Mouse (Mus musculus) gastrocnemius, postnatal 14 days (tissue): ENCODE data around the gene Gpx5. TPM values are rescaled to one million over a fixed set of nuclear protein-coding genes. Genes with fewer than 3 reads are reported as not detected.

Experiments
- DNase-seq: peaks from one replicate; pipeline ENCODE4 v3.0.0; 2021; ENCODE audit warnings: mixed read lengths
- intact Hi-C: fragments of 180-260 bp; cut with DNase I; formaldehyde crosslinking; loops from one replicate; pipeline ENCODE4 v1.15.1; 2025; ENCODE audit warnings: low total_unique reads
- long read RNA-seq, 2 experiments: library from polyadenylated mRNA; stranded (forward); transcript quantifications; one replicate each; pipeline ENCODE4 v2.0.0; 2021
- total RNA-seq, 2 experiments: library from RNA; stranded (reverse); gene quantifications; 2 replicates each; pipeline ENCODE4 v1.2.3; 2021

The Gpx5 gene
- total RNA-seq = not detected
- long read RNA-seq, experiment 1 = 0 reads
- long read RNA-seq, experiment 2 = 0 reads

GRCm38 (mm10) chr13:21292631-21293030 lies at the start of gene Gpx5:
Gene Gpx5, minus strand, starts transcription at chr13:21292731.
- no peak for DNase-seq
- intact Hi-C loops = no loop called here

- DNase-seq = peak; percentile 4
- intact Hi-C loops = no loop called here
Measured at GRCm38 (mm10) chr13:21327424-21327823, 34.9 kb upstream of the Gpx5 start.

DNA sequence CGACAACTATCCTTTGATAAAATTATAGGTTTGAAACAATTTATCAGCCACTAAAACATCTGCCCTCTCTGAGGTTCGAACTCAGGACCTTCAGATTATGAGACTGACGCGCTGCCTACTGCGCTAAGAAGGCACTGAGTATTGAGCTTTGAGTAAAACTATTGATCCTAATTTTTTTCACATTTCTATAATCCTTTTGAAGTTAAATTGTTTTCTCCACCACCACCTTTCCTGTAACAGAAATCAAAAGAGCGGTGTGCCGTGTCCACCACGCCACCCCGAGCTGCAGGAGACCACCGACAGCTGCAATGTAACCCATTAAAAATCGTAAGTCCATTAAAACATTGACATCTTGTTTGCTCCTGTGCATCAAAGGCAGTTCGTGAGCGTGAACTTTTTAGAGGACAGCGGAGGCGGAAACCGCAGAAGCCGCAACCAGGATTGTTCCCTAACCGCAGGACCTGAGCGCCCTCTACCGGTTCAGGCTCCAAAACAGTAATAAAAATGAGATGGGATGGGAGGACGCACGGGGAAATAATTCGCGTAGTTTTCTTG lies 34.2 kb upstream of the Gpx5 start:
- peak; percentile 78 for DNase-seq
- intact Hi-C loops = no loop called here

DNA sequence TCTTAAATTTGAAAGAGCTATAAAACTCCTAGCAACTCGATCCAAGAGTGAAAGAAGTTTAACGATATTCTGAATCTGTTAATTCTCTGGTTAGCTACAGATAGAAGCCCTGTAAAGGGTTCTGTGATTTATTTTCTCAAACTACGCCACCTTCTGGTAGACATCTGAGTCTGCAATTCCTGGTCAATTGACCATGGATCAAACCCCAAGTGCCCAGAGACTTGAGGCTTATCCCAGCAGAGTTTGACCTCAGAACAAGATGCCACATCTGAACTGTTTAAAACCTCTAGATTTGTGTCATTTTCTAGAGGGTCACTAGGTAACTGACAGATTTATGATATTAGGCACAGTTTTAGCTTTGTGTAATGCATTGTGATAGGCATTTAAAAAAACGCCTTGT lies 33.7 kb upstream of the Gpx5 start:
- DNase-seq = no peak
- intact Hi-C loops = no loop called here

- intact Hi-C loops = no loop called here
- no peak for DNase-seq
Measured at GRCm38 (mm10) chr13:21323405-21323804, 30.9 kb upstream of the Gpx5 start.

DNA sequence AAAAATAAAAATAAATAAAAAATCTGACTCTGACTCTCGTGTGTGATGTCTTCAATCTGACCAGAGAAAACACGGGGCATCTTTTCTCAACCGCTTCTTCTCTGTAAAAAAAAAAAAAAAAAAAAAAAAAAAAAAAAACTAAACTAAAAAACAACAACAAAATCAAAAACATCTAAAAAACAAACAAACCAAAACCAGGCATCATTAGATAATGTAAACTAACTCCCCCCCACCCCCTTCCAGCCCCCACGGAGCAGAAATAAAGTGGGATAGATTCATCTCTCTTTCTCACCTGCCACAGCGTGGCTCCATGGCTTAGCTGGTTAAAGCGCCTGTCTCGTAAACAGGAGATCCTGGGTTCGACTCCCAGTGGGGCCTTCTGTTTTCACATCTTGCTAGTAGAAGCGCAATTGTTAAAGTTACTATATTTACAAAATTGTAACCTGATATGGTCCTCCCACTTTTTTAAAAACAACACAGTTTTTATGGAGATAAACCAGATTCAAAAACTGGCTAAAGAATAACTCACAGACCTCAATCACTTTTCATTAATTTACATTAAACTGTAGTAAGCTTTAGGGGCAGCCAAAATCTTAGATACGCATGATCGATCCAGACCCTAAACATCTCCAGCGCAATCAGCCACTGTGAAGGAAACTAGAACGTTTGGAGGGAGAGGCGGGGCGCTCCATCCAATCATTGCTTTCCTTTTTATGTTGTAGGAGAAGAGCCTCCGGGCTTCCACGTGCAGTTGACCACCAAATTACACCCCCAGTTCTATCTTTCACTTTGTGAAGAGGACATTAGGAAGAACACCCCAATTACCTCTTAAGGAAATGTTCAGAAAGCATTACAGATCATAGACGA lies 30.2 kb upstream of the Gpx5 start:
- intact Hi-C loops = no loop called here
- no peak for DNase-seq

- intact Hi-C loops = no loop called here
- no peak for DNase-seq
Measured at GRCm38 (mm10) chr13:21321890-21322494, 29.5 kb upstream of the Gpx5 start.

GRCm38 (mm10) chr13:21320262-21320661 lies 27.7 kb upstream of the Gpx5 start:
- DNase-seq = no peak
- intact Hi-C loops = no loop called here

DNA sequence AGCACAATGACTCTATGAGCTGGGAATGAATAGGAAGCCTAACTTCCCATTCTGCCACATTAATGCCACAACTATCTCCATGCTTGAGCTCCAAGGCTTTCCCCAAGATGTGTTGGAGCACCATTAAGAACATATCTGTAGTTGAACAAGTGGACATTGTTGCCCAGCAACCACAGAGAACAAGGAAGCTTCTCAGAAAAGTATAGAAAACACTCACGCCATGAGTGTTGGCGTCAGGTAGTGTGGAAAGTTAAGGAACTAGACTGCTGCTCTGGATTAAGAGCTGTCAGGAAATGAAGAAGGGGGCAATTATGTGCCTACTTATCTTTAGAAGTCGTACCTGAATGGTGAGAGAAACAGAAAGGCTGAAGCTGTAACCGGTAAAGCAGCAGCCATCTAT lies 21.4 kb upstream of the Gpx5 start:
- intact Hi-C loops = no loop called here
- DNase-seq = no peak

GRCm38 (mm10) chr13:21312854-21313253 lies 20.3 kb upstream of the Gpx5 start:
- DNase-seq = no peak
- intact Hi-C loops = no loop called here

DNA sequence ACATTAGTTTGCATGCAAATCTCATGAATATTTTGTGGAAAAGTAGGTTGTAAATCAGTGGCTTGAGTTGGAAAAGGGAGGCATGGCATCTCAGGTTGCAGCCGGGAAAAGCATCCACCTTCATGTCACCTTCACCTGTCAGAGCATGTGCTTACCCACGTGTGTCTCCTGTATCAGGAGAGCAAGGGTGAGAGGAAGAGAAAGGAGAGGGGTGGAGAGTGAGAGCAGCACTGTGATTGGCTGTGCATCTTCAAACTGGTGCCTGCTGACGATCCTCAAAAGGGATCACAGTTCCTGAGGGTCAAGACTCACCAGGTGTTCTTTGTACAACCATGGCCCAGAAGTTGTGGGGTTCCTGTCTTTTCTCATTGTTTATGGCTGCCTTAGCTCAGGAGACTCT lies 19.4 kb upstream of the Gpx5 start, which contains the start of gene Gpx6:
Gene Gpx6, plus strand, starts transcription at position 200 of the 400 bp plus-strand sequence.
- no peak for DNase-seq
- intact Hi-C loops = no loop called here

DNA sequence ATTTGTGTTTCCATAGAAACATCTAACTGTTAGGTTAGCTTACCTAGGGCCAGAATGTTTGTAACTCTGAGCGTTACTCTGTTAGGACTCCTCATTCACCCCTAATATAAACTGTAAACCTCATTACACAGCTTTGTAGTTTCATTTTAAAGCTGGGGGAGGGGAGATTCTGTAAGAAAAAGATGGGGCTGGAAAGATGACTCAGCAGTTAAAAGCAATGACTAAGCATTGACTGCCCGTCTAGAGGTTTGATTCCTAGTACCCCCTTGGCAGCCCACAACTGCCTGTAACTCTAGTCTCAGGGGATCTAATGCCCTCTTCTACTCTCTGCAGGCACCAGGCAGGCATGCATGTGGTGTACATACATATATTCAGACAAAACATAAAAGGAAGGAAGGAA lies 17.3 kb upstream of the Gpx5 start:
- DNase-seq = no peak
- intact Hi-C loops = no loop called here

DNA sequence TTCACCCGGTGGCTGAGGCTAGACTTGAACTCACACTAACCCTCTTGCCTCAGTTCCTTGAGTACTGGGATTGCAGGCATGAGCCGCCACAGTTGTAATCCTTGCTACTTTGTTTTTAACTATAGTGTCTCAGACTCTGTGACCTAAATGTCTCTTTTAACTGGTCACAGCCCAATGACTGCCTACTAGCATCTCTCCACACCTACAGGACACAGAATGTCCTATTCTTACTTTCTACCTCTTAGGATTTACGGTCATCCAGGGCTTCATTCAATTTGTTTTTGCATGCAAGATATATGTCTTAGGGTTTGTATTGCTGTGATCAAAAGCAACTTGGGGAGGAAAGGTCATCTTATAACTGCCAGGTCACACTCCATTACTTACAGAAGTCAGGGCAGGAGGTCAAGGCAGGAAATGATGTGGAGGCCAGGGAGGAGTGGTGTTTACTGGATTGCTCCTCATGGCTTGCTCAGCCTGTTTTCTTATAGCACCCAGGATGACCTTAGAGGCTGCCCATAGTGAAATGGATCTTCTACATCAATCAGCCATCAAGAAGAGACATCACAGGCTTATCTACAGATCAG lies 12.0 kb upstream of the Gpx5 start:
- intact Hi-C loops = no loop called here
- DNase-seq = no peak

GRCm38 (mm10) chr13:21298557-21298956 lies 6.0 kb upstream of the Gpx5 start:
- intact Hi-C loops = no loop called here
- no peak for DNase-seq

DNA sequence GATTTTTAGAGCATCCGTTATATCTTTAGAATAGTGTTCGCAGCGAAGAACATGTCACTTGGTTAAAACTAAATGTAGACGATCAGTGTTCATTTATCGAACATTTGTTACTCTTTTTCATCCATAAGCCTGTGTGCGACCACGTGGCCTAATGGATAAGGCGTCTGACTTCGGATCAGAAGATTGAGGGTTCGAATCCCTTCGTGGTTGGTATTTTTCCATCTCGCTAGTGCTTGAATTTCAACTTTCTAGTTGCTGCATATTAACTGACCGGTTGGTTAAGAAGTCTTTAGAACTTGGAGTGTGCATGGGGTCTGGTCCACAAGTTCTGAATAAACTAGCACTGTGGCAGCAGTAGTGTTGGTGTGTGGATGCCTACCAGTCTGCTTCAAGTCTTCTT lies 13.0 kb downstream of the Gpx5 start:
- peak; percentile 52 for DNase-seq
- intact Hi-C loops = no loop called here

GRCm38 (mm10) chr13:21279076-21279475 lies 13.5 kb downstream of the Gpx5 start:
- intact Hi-C loops = no loop called here
- DNase-seq = no peak

GRCm38 (mm10) chr13:21276551-21276950 lies 16.0 kb downstream of the Gpx5 start:
- intact Hi-C loops = no loop called here
- DNase-seq = no peak

DNA sequence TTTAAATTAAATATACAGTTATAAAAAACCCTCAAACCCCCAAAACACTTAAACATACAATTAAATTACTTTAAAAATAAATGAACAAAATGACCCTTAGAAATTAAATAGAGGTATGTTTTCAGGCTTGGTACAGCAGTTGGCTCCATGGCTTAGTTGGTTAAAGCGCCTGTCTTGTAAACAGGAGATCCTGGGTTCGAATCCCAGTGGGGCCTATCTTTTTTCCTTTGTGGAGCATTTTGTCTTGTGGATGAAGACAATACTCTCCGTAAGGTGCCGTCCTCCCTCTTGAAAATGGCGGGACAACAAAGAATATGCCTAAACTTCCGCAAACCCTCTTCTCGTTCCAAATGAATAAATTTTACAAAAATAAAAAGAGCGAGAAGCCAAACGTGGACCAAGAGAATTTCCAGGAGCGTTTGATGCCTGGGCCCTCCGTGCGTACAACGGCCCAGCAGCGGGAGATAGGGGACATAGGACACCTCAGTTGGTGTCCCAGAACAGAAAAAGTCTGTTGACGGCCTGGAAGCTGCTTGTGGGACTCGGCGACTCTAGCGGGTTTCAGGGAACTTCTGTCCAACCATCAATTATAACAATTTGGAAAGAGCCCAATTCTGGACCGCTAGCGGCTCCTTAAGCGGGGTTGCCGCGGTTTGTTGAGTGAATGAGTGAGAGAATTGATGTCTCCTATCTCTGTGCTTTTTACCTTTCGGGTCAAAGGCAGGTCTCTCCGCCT lies 16.5 kb downstream of the Gpx5 start:
- DNase-seq = no peak
- intact Hi-C loops = no loop called here

GRCm38 (mm10) chr13:21275021-21275814 lies 17.3 kb downstream of the Gpx5 start:
- DNase-seq = no peak
- intact Hi-C loops = no loop called here
